Mouse (Mus musculus) neural tube, postnatal 0 days (tissue): ENCODE measurements around the gene Olfr148. TPM values are rescaled to one million over a fixed set of nuclear protein-coding genes. Genes with fewer than 3 reads are reported as not detected.

ENCODE experiments used
- polyA plus RNA-seq: library from polyadenylated mRNA; unstranded; fragments of >200 nt; fragmentation: Nextera tagmentation; extraction: Ambion mirVana; gene quantifications from 2 replicates; pipeline ENCODE4 v1.2.1, GENCODE M21; 2015

The Olfr148 gene
- polyA plus RNA-seq = not detected in 2 replicates

GRCm38 (mm10) chr9:39610355-39610754 lies at the start of gene Olfr148:
Gene Olfr148, plus strand, starts transcription at chr9:39610655.

DNA sequence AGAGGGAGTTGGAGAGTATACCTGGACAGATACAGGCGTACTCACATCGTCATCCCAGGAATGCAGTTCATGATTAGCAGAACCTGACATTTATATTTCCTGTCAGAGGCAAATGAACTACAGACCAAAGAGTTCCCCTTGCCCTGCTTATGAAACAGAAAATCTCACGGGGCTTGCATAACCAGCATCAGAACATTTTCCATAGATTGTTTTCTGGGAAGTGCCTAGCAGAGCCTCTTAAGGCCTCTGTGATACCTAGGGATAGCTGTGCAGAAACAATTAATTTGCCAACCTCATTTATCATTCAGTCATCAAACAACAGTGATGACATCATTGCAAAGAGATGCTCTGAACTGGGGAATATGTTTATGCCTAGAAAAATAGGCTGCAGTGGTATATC lies 35.0 kb upstream of the Olfr148 start, which contains the start of gene Olfr959:
TSS of gene Olfr959 (minus strand) at position 101 of the 400 bp plus-strand sequence.

GRCm38 (mm10) chr9:39603999-39604453 lies 6.4 kb upstream of the Olfr148 start, which contains the start of gene AW551984:
Gene AW551984, minus strand, starts transcription at chr9:39604403.

DNA sequence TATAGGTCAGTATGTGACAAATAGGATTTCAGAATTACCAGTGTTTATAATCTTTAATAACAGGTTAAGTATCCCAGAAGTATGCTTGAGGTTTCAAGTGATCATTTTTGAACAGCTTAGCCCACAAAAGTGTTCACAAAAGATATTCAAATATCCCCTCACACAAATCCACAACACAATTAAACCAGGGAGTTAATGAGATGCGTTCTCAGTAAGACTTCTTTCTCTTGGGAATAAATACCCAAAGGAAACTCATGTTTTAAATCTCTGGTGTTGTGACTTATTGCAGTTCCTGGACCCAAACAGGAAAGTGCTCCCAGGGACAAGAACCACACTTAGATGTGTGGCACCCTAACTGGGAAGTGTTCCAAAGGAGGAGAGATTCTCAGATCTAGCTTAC lies 10.6 kb downstream of the Olfr148 start, which contains the start of gene Olfr960:
TSS of gene Olfr960 (plus strand) at position 301 of the 400 bp plus-strand sequence.

DNA sequence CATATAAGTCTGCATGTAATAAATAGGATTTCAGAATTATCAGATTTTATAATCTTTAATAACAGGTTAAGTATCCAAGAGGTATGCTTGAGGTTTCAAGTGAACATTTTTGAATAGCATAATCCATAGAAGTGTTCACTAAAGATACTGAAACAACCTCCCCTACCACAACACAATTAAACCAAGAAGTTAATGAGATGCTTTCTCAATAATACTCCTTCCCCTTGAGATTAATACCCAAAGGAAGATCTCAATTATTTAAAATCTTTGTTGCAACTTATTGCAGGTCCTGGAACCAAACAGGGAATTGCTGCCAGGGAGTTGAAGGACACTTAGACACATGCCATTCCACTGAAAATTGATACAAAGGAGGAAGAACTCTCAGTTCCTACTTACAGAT lies 34.3 kb downstream of the Olfr148 start, which contains the start of gene Olfr961:
TSS of gene Olfr961 (plus strand) at position 301 of the 400 bp plus-strand sequence.

Other genes with a start within 250 kb of the Olfr148 start
- gene Olfr951, start 223.2 kb upstream of the Olfr148 start, polyA plus RNA-seq = not detected in 2 replicates
- not detected in 2 replicates for gene Olfr952, start 183.5 kb upstream of the Olfr148 start, polyA plus RNA-seq
- not detected in 2 replicates for gene Olfr954, start 154.0 kb upstream of the Olfr148 start, polyA plus RNA-seq
- gene Olfr955, start 138.7 kb upstream of the Olfr148 start, polyA plus RNA-seq = not detected in 2 replicates
- gene Olfr44, start 116.7 kb upstream of the Olfr148 start, polyA plus RNA-seq = not detected in 2 replicates
- gene Olfr957, start 94.8 kb upstream of the Olfr148 start, polyA plus RNA-seq = not detected in 2 replicates
- gene Olfr958, start 56.6 kb upstream of the Olfr148 start, polyA plus RNA-seq = not detected in 2 replicates
- 0.22 TPM in 1 of 2 replicates, not detected in the other for gene Olfr959, start 35.1 kb upstream of the Olfr148 start, polyA plus RNA-seq
- 190 and 211 TPM in 2 replicates for gene AW551984, start 6.3 kb upstream of the Olfr148 start, polyA plus RNA-seq
- not detected in 2 replicates for gene Olfr960, start 10.7 kb downstream of the Olfr148 start, polyA plus RNA-seq
- gene Olfr961, start 34.4 kb downstream of the Olfr148 start, polyA plus RNA-seq = not detected in 2 replicates
- gene Olfr963, start 56.5 kb downstream of the Olfr148 start, polyA plus RNA-seq = not detected in 2 replicates
- not detected in 2 replicates for gene Olfr149, start 96.5 kb downstream of the Olfr148 start, polyA plus RNA-seq
- gene Olfr965, start 100.7 kb downstream of the Olfr148 start, polyA plus RNA-seq = not detected in 2 replicates
- not detected in 2 replicates for gene Olfr150, start 120.3 kb downstream of the Olfr148 start, polyA plus RNA-seq
- gene Olfr967, start 135.6 kb downstream of the Olfr148 start, polyA plus RNA-seq = not detected in 2 replicates
- not detected in 2 replicates for gene Olfr968, start 172.6 kb downstream of the Olfr148 start, polyA plus RNA-seq
- not detected in 2 replicates for gene Olfr969, start 180.3 kb downstream of the Olfr148 start, polyA plus RNA-seq
- gene Olfr970, start 198.2 kb downstream of the Olfr148 start, polyA plus RNA-seq = not detected in 2 replicates
- gene Olfr971, start 226.2 kb downstream of the Olfr148 start, polyA plus RNA-seq = not detected in 2 replicates